Mouse (Mus musculus): ENCODE results near the gene Zmynd8.
"Not testable (repeated sequence)": the region's sequence is repeated elsewhere in the genome, so short reads cannot be mapped to it uniquely, and the experiment has no call there.

GRCm38 (mm10) chr2:165800174-165800573, 98.6 kb downstream of the Zmynd8 start:
- TF ChIP-seq CTCF (IDR thresholded peaks at IDR 0.05; ENCODE audit: low read depth, low read length); TAL1 (conservative IDR thresholded peaks at IDR 0.05; ENCODE audit: low read depth, low read length): not testable (repeated sequence)

All from G1E (cell line).